Mouse (Mus musculus): ENCODE data around the gene Prkag2. TPM values are rescaled to one million over a fixed set of nuclear protein-coding genes. Genes with fewer than 3 reads are reported as not detected.
"Not testable (repeated sequence)": the region's sequence is repeated elsewhere in the genome, so short reads cannot be mapped to it uniquely, and the experiment has no call there.

The Prkag2 gene
- polyA plus RNA-seq, 1 experiment from 2014 or later: 74.5 TPM

- no peak overlapping the region for H3K4me2 ChIP-seq (replicated peaks)
- no peaks in the 10 kb centered on the region for H3K36me3 ChIP-seq
- 57% methylated on average over 7 of the region's 7 CpGs for WGBS
- no peak overlapping the region for H3K9ac ChIP-seq (replicated peaks)
- no peak for ATAC-seq
- H3K4me3 ChIP-seq (replicated peaks): no peak overlapping the region
- H3K9me3 ChIP-seq: no peaks in the 10 kb centered on the region
- H3K4me1 ChIP-seq (replicated peaks): peaks cover 8% of the 10 kb centered on the region; the same call in 1 of the 2 replicates
- H3K27me3 ChIP-seq: no peaks in the 10 kb centered on the region
- no peak overlapping the region for H3K27ac ChIP-seq
Observed at GRCm38 (mm10) chr5:25083816-25084215, 16.6 kb downstream of the Prkag2 start.

- ATAC-seq: no peak
- 57% methylated on average over 2 of the region's 2 CpGs for WGBS
- no peak overlapping the region for H3K4me2 ChIP-seq (replicated peaks)
- no peak overlapping the region for H3K27ac ChIP-seq
- H3K9me3 ChIP-seq: no peaks in the 10 kb centered on the region
- H3K4me1 ChIP-seq (replicated peaks): peaks cover 13% of the 10 kb centered on the region
- H3K9ac ChIP-seq (replicated peaks): no peak overlapping the region
- H3K36me3 ChIP-seq: no peaks in the 10 kb centered on the region
- H3K4me3 ChIP-seq (replicated peaks): no peak overlapping the region
- no peaks in the 10 kb centered on the region for H3K27me3 ChIP-seq
Observed at GRCm38 (mm10) chr5:25082542-25082941, 17.9 kb downstream of the Prkag2 start.

GRCm38 (mm10) chr5:25081545-25081944, 18.9 kb downstream of the Prkag2 start:
- no peak for ATAC-seq
- Histone ChIP-seq H3K9me3 (no peaks in the 10 kb centered on the region), H3K27me3 (no peaks in the 10 kb centered on the region), H3K27ac (no peak overlapping the region), H3K36me3 (no peaks in the 10 kb centered on the region), H3K4me2 (replicated peaks) (no peak overlapping the region), H3K4me3 (replicated peaks) (no peak overlapping the region), H3K9ac (replicated peaks) (no peak overlapping the region), H3K4me1 (replicated peaks) (peaks cover 13% of the 10 kb centered on the region)
- WGBS: 79% methylated on average over 16 of the region's 16 CpGs

GRCm38 (mm10) chr5:25080994-25081393, 19.4 kb downstream of the Prkag2 start:
- no peak for ATAC-seq
- H3K9ac ChIP-seq (replicated peaks): no peak overlapping the region
- H3K4me2 ChIP-seq (replicated peaks): no peak overlapping the region
- no peak overlapping the region for H3K27ac ChIP-seq
- 73% methylated on average over 3 of the region's 3 CpGs for WGBS
- H3K4me3 ChIP-seq (replicated peaks): no peak overlapping the region
- no peaks in the 10 kb centered on the region for H3K27me3 ChIP-seq
- no peaks in the 10 kb centered on the region for H3K9me3 ChIP-seq
- no peaks in the 10 kb centered on the region for H3K36me3 ChIP-seq
- peaks cover 7% of the 10 kb centered on the region for H3K4me1 ChIP-seq (replicated peaks)

GRCm38 (mm10) chr5:25080438-25080945, 19.9 kb downstream of the Prkag2 start:
- H3K9ac ChIP-seq (replicated peaks): no peak overlapping the region
- H3K4me1 ChIP-seq (replicated peaks): peaks cover 5% of the 10 kb centered on the region; the same call in 1 of the 2 replicates
- no peaks in the 10 kb centered on the region for H3K27me3 ChIP-seq
- H3K9me3 ChIP-seq: no peaks in the 10 kb centered on the region
- ATAC-seq: no peak
- no peaks in the 10 kb centered on the region for H3K36me3 ChIP-seq
- no peak overlapping the region for H3K4me2 ChIP-seq (replicated peaks)
- 94% methylated on average over 9 of the region's 9 CpGs for WGBS
- no peak overlapping the region for H3K27ac ChIP-seq
- H3K4me3 ChIP-seq (replicated peaks): no peak overlapping the region

GRCm38 (mm10) chr5:25079766-25080265, 20.6 kb downstream of the Prkag2 start:
- H3K9me3 ChIP-seq: no peaks in the 10 kb centered on the region
- H3K27ac ChIP-seq: no peak overlapping the region
- H3K4me2 ChIP-seq (replicated peaks): no peak overlapping the region
- WGBS: 94% methylated on average over 9 of the region's 9 CpGs
- H3K4me1 ChIP-seq (replicated peaks): peaks cover 5% of the 10 kb centered on the region; the same call in 1 of the 2 replicates
- H3K27me3 ChIP-seq: no peaks in the 10 kb centered on the region
- H3K36me3 ChIP-seq: no peaks in the 10 kb centered on the region
- H3K4me3 ChIP-seq (replicated peaks): no peak overlapping the region
- no peak overlapping the region for H3K9ac ChIP-seq (replicated peaks)
- ATAC-seq: no peak

GRCm38 (mm10) chr5:25077873-25078651, 22.4 kb downstream of the Prkag2 start:
- Histone ChIP-seq H3K27ac (no peak overlapping the region), H3K4me1 (replicated peaks) (peaks cover 5% of the 10 kb centered on the region; the same call in 1 of the 2 replicates), H3K4me2 (replicated peaks) (no peak overlapping the region), H3K36me3 (no peaks in the 10 kb centered on the region), H3K9me3 (no peaks in the 10 kb centered on the region), H3K4me3 (replicated peaks) (no peak overlapping the region), H3K27me3 (no peaks in the 10 kb centered on the region), H3K9ac (replicated peaks) (no peak overlapping the region)
- ATAC-seq: no peak
- 66% methylated on average over 8 of the region's 8 CpGs for WGBS

GRCm38 (mm10) chr5:25077258-25077657, 23.2 kb downstream of the Prkag2 start:
- H3K9me3 ChIP-seq; H3K27ac ChIP-seq; H3K4me1 ChIP-seq (replicated peaks); H3K27me3 ChIP-seq; H3K4me2 ChIP-seq (replicated peaks); H3K36me3 ChIP-seq; ATAC-seq; H3K4me3 ChIP-seq (replicated peaks); H3K9ac ChIP-seq (replicated peaks): not testable (repeated sequence)
- 98% methylated on average over 13 of the region's 13 CpGs for WGBS

- H3K9ac ChIP-seq (replicated peaks): no peak overlapping the region
- no peaks in the 10 kb centered on the region for H3K27me3 ChIP-seq
- H3K4me2 ChIP-seq (replicated peaks): no peak overlapping the region
- H3K4me3 ChIP-seq (replicated peaks): no peak overlapping the region
- H3K27ac ChIP-seq: no peak overlapping the region
- H3K9me3 ChIP-seq: no peaks in the 10 kb centered on the region
- H3K36me3 ChIP-seq: no peaks in the 10 kb centered on the region
- H3K4me1 ChIP-seq (replicated peaks): peaks cover 5% of the 10 kb centered on the region; the same call in 1 of the 2 replicates
- 84% methylated on average over 4 of the region's 4 CpGs for WGBS
- ATAC-seq: no peak
Observed at GRCm38 (mm10) chr5:25075623-25076022, 24.8 kb downstream of the Prkag2 start.

GRCm38 (mm10) chr5:25069815-25070214, 30.6 kb downstream of the Prkag2 start:
- H3K4me1 ChIP-seq (replicated peaks): no peaks in the 10 kb centered on the region
- WGBS: 82% methylated on average over 5 of the region's 5 CpGs
- no peaks in the 10 kb centered on the region for H3K27me3 ChIP-seq
- H3K4me2 ChIP-seq (replicated peaks): no peak overlapping the region
- ATAC-seq: no peak
- H3K27ac ChIP-seq: no peak overlapping the region
- H3K36me3 ChIP-seq: no peaks in the 10 kb centered on the region
- no peak overlapping the region for H3K4me3 ChIP-seq (replicated peaks)
- H3K9ac ChIP-seq (replicated peaks): no peak overlapping the region
- no peaks in the 10 kb centered on the region for H3K9me3 ChIP-seq

GRCm38 (mm10) chr5:25067122-25067521, 33.3 kb downstream of the Prkag2 start:
- H3K36me3 ChIP-seq: no peaks in the 10 kb centered on the region
- H3K9me3 ChIP-seq: no peaks in the 10 kb centered on the region
- no peaks in the 10 kb centered on the region for H3K27me3 ChIP-seq
- no peak overlapping the region for H3K27ac ChIP-seq
- H3K4me3 ChIP-seq (replicated peaks): no peak overlapping the region
- peaks cover 6% of the 10 kb centered on the region; the same call in 1 of the 2 replicates for H3K4me1 ChIP-seq (replicated peaks)
- H3K9ac ChIP-seq (replicated peaks): no peak overlapping the region
- H3K4me2 ChIP-seq (replicated peaks): no peak overlapping the region
- WGBS: 49% methylated on average over 6 of the region's 6 CpGs
- no peak for ATAC-seq

GRCm38 (mm10) chr5:25064270-25065232, 35.9 kb downstream of the Prkag2 start:
- Histone ChIP-seq H3K4me3 (replicated peaks) (no peak overlapping the region), H3K9me3 (no peaks in the 10 kb centered on the region), H3K9ac (replicated peaks) (no peak overlapping the region), H3K27me3 (no peaks in the 10 kb centered on the region), H3K27ac (no peak overlapping the region), H3K36me3 (no peaks in the 10 kb centered on the region), H3K4me1 (replicated peaks) (peaks cover 10% of the 10 kb centered on the region), H3K4me2 (replicated peaks) (no peak overlapping the region)
- no peak for ATAC-seq
- 59% methylated on average over 8 of the region's 8 CpGs for WGBS

Data from midbrain, embryonic 13.5 days (tissue).